Mouse (Mus musculus): ENCODE measurements around the gene Tmem243.
A peak's percentile ranks its signal among the peaks of the same experiment; 100 is the strongest.

The Tmem243 gene

DNA sequence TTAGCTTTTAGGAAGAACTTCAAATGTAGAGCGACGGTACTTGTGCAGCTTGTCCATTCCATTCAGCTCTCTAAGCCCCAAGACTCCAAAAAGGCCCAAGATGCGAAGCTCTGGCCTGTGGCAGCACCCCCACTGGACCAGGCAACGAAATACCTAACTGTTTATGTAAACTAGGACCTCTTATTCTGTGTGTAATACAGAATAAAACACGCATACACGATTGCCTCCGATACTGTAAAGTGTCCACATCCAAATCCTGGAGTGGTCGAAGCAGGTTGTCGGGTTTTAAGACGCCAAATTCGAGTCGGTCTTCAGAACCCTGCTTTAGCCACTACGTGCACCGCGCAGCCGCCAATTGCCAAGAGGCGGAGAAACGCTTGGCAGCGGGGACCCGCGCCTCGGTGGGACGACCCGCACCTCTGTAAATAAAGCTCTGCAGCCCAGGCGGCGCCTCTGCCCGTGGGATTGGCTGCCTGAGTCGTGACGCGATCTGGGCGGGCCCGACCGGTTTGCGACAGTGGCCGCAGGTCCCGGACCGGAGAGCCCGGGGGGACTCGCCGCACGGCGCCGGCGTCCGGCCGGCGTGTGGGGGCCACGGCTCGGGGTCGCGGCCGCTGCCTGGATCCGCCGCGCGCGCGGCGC, at the start of gene Tmem243:
Gene Tmem243, plus strand, starts transcription at position 462 of the 642 bp plus-strand sequence.
- DNase-seq (ENCODE audit: low spot score in 2 of 2), result peak; percentile 82 to 87

DNA sequence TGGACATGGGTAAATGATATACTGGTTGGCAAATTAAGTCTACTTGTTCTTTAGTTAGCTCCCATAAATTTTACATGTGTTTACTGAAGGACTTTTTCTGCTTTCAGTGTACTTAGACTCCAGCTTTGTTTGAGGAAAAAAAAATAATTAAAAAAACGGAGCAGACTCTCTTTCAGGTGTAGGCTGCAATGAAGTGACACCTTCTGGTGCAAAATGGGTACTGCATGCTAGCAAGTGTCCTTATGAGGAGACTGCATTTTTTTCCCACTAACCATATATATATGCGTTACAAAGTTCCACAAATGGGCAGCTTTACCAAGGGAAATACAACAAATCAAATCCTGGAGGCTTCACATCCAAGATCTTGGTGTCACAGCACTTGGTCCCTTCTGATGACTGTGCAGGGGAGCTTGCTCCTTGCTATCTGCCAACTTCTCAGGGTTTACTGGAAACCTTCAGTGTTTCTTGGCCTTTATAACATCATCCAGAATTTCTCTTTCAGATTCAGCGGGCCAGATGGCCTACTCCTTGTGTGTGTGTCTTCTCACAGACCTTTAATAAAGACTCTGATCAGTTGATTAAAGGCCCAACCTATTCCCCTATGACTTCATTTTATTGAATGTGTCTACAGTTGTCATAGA, 44.3 kb upstream of the Tmem243 start:
- peak; percentile 47 to 64 for DNase-seq (ENCODE audit: low spot score in 2 of 2)

DNA sequence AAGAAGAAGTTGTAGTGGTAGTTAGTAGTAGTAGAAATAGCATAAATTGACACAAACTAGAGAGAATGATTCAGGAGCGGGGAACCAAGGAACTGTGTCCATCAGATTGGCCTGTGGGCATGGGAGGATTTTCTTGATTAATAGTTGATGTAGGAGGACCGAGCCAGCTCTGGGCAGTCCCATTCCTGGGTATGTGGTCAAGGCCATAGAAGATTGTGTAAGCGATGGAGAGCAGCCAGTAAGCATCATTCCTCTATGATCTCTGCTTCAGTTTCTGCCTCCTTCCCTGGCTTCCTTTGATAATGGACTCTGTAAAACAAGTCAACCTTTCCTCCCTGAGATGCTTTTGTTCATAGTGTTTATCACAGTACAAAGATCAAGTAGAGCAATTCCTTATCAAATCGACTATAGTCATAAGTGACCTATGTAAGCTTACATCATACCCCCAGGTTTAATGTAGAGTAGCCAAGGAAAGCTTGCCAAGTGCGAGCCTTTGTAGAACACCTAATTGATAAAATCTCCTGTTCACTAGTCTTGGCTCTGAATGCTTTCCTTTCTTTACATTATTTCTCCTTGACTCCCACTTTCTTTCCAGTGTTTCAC, 43.1 kb upstream of the Tmem243 start:
- no peak for DNase-seq (ENCODE audit: low spot score in 2 of 2)

DNA sequence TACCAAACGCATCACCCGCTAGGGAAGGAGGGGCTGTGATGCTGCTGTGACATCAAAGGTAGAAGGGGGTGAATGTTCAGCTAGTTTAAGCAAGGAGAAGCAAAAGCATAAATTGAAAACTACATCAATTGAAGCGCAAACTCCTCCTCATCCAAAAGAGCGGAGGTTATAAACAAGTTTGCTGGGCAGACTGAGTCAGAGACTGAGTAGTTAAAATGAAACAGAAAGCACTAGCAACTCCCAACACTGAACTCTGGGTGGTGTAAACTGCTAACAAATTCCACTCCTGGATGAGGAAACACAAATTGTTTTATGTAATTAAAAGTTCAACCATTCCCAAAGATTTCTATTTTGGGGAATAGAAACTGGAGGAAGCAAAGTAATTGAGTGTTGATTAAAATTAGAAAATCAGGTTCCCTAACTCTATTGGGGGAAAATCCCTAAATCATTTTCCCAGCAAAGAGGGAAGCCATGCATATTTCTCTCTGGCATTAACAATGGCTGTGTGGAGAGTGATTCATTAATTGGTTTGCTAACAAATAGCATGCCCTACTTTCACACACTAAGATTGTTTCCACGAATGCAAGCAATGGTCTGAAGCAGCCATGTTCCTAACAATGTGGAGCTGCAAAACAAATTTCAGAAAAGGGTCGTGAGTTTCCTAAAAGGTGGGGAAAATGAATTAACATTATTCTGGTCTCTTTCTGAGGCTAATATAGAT, 41.0 kb upstream of the Tmem243 start:
- DNase-seq (ENCODE audit: low spot score in 2 of 2), result no peak

DNA sequence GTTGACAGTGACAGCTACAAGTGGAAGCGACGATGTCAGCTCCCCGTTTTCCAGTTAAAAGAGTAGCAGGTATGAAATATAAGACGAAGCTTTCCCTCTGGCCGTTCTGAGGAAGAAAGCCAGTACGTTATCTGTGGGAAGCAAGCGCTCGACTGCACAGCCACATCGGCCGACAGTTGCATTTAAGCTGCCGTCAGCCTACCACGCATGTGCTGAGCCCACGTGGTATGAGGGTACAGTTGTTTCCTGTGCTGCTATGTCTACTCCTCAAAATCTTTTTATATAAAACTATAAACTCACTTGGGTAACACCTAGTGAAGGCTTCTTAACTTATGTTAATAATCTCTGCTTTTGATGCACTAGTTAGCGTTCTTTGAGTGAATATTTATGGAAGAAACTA, 40.2 kb upstream of the Tmem243 start:
- DNase-seq (ENCODE audit: low spot score in 2 of 2), result no peak

DNA sequence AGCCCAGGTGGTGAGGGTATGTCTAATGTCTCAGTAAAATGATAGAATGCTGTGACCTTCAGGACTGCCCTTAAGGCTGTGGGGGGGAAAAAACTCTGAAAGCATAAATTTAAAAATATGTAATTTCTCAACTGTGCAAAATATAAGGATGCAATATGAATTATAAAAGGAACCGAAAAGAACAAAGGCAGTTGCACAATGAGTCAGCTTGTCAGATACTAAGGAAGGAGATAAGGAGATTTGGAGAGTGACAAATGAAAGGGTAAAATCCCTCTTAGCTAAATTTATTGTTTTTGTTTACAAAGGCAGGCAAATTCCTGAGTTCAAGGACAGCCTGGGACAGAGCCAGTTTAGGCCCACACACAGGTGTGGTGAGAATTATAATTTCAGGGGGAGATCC, 36.3 kb upstream of the Tmem243 start:
- no peak for DNase-seq (ENCODE audit: low spot score in 2 of 2)

DNA sequence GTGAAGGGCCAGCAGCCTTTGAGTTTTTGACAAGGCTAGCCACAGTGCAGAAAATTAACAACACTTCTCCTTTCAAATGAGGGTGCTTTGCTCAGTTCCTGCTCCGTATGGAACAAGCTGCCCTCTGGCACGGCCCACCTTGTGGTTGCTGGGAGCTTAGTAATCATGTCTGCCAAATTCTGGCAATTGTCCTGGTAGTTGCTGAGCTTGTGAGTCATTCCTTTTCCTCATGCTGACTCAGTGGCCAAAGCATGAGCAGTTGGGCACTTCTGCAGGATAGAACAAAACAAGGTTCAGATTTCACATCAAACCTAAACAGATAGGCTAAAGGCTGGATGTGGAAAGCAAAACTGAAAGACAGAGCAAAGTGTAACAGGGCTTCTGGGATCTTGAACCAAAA, 31.6 kb upstream of the Tmem243 start:
- DNase-seq (ENCODE audit: low spot score in 2 of 2), result no peak

DNA sequence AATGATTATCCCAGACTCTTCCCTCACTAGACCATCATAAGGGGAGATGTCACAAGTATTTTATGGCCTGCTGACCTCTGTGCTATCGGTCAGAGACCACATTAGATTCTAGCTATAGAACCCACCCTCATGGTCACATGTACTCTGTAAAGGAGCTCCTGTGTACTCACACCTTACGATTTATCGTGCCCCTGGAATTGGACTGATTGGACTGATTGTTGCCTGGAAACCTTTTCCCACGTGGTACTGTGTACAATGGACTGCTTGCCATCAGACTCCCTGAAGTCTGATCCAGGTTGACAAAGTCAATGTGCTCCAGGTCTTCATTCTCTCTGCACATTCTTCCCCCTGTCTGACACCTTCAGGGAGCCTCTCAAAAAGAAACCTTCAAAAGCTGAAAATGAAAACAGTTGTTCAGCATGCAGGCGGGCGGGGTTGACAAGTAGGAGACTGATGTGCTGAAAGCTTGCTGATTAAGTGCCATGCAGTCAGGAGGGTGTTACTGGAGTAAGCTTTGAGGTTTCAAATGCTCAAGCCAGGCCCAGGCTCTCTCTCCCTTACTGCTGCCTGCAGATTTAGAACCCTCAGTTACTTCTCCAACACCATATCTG, 30.8 kb upstream of the Tmem243 start:
- no peak for DNase-seq (ENCODE audit: low spot score in 2 of 2)

DNA sequence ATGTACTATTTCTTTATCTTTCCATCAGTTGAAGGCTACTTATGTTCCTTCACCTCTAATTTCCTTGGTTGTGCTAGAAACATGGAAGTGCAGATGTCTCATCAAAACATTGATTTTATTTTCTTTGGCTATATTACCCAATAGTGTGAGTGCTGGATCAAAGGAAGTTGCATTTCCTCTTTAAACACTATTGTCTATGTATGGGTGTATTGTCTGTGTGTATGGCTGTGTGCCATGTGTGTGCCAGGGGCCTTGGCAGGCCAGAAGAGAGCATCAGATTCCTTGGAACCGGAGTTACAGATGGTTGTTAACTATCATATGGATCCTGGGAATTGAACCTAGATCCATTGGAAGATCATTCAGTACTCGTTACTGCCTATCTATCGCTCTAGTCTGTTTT, 29.1 kb upstream of the Tmem243 start:
- DNase-seq (ENCODE audit: low spot score in 2 of 2), result no peak

DNA sequence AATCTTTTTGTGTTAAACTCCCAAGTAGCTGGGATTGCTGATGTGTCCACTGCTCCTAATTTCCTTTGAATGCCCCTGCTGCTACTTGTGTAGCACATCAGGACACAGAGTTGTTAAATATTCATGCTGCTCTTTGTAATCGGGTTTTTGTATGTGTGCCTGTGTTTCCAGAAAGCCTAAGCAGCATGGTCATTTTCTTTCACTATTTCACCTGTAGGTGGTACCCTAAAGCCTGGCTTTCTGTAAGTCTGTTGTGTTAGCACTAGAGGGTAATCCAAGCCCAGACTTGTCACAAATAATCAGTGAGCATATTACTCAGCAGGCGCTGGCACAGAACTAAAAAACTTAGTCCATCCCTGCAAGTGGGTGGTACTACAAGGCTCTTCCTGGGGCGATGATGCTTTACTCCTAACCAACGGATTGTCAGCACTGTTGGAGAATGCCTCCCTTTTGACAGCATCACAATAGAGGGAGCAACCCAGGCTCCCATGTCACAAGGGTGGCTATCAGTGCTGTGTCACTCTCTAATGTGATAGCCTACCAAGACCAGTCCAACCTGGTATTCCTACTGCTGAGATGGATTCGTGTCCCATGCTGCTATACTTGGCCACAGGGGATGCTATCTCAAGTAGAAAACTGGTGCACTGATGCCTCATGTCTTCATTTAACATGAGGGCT, 27.2 kb upstream of the Tmem243 start:
- peak; percentile 24 to 40 for DNase-seq (ENCODE audit: low spot score in 2 of 2)

DNA sequence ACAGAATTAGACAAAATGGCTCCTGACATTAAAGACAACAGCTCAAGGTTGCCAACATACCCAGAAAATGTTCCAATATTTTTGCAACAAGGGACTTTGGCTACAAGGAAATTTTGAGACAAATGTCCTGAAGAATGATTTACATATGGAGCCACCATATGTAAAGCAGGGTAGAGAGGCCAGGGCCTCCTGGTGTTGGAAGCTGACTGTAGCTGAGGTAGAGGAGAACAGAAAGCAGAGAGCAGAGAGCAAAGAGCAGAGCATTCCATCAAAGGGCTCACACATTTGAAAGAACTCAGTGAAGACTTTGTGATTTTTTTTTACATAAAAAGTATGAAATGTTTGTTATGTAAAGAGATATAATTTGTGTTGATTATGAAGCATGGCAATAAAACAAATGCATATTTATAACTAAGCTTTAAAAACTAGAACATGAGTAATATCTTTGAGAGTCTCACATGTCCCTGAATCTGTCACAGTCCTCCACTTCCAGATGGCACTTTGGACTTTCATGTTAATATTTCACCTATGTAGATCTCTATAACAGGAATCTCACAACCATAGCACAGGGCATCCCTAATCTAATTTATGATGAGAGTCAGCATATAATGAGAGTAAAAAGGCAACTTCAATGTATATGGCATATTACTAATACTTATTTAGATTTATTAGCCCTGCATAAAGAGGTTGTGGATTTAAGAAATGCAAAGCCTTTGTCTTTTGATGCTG, 20.5 kb upstream of the Tmem243 start:
- no peak for DNase-seq (ENCODE audit: low spot score in 2 of 2)

DNA sequence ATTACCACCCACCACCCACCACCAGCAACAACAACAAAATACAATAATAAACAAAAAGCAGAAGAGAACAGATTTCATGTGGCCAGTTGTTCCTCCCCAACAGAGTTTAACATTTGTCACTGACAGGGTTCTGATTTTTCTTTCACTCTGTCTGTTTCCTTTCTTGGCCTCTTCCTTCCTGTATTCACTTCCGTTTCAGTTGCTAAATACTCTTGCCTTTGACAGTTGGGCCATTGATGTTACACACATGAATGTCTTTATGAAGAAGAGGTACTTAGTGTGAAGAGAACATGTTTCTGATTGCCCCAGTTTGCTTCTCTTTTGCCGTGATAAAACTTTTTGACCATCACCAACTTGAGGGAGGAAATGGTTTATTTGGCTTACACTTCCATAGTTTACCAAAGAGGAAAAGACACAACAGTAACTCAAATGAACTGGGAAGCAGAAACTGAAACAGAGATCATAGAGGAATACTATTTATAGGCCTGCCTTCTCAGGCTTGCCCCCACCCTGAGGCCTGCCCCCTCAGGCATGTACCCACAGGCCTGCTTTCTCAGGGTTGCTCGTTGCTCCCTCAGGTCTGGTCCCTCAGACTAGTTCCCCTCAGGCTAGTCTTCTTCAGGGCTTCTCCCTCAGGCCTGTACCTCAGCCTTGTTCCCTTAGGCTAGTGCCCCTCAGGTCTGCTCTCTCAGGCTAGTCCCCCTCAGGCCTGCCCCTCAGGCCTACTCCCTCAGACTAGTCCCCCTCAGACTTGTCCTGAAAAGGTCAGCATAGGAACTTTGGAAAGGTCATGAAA, 13.3 kb upstream of the Tmem243 start:
- DNase-seq (ENCODE audit: low spot score in 2 of 2), result peak in 1 of 2 experiments; percentile 52

DNA sequence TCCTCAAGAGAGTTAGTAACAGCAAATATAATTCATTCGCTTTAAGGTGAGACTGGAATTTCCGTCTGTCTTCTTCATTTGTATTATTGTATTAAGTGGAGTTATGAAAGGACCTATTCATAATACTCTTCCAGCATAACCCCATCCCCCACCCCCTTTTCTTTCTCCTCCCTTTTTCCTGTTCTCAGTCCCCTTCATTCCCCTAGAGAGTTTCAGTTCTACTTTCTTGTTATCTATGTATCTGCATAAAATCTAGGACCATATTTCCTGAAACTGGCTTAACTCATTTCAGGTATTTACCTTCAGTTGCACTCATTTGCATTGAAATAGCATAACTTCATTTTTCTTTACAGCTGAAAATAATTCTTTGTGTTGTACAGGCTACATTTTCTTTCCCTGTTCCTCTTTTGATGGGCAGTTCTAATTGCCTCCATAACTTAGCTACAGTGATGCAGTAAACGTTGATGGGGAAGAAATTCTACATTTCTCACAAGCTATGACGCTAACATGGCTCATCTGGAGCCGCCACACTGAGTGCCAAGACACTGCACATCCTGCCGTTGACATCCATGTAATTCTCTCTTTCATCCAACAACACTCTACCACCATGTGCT, 9.9 kb upstream of the Tmem243 start:
- no peak for DNase-seq (ENCODE audit: low spot score in 2 of 2)

DNA sequence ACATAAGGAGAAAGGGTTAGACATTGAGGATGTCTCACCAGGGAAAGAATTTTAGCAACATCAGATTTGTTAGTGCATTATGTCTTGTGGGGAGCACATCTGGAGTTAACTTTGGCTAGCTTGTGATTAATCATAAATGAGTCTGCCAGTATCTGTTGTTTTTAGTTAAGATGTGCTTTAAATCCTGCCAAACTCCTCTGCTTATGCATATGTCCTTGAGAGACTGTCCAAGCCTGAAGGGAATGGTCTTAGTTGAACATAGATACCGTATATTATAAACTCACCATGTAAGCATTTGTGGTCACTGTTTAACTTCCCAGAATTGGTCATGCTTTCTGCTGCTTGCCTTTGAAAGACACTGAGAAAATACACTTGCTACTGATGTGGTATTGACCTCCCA, 7.8 kb upstream of the Tmem243 start:
- DNase-seq (ENCODE audit: low spot score in 2 of 2), result no peak

DNA sequence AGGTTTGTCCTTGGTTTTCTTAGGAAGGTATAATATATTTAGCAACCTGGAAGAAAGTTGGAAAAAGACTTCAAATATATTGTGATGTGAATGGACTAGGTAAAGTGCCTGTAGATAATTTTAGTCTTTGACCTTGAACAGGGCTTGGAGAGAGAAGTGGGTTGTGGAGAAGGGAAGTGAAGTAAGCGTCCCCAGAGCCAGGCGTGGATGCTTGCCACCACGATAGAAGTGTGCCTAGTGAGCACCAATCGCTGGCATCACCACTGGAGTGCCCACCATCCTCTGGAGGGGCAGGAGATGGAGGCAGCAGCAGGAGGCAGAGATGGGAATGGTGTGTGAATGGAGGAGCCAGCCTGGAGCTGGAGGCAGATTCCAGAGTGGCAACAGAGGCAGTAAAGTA, 7.0 kb upstream of the Tmem243 start:
- DNase-seq (ENCODE audit: low spot score in 2 of 2), result no peak

DNA sequence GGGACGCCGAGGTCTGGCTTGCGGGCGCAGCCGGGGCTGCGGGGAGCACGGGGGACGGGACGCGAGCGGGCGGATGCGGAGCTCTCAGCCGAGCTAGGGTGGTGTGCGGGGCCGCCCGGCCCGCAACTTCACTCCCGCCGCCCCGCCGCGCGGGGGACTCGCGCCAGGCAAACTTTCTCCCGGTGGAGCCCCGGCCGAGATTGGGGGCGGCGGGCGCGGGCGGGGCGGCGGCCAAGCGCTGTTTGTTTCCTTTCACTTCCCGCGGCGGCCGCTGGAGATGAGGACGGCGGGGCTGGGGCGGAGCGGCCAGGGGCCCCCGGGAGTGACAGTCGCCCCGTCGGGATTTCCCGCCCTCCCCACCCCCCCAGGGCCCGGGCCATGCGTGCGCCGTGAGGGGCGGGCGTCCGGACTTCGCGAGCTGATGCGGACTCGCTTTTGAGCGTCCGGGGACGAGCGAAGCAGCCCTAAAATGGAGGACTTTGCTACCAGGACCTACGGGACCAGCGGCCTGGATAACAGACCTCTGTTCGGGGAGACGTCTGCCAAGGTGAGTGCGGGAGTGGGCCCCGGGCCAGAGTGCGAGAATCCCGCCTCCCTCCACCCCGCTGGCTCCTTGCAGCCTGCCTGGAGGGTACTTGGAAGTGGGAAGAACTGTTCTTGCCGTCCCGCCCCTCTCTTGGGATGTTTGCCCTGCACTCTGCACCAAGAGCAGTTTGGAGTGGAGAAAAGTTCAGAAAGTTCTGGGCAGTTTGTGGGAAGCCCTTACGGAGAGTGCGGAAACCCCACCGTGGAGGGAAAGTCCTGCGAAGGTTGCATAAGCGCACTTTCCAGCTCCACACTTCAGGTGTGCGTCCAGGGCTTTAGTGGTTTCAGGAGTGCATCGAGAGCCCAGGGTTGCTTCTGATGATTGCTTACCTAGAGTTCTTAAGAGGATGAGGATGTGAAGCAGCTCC, 657 bp downstream of the Tmem243 start:
- DNase-seq (ENCODE audit: low spot score in 2 of 2), result peak; percentile 49 to 55

DNA sequence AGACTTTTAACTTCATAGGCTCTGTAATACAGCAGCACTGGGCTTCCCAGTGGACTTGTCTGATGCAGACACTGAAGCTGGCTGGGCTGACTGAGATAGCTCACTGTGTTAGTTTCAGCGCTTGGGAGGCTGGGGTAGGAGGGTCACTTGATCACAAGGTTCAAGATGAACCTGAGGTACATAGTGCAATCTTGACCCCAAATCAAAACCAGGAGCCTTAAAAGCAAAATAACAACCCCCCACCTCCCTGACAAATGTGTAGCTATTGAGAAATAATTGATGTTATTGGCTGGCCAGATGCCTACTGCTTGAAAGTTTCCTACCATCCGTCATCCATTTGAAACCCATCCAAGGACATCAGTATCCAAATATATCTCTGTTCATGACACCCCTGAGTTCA, 2.2 kb downstream of the Tmem243 start:
- DNase-seq (ENCODE audit: low spot score in 2 of 2), result no peak

DNA sequence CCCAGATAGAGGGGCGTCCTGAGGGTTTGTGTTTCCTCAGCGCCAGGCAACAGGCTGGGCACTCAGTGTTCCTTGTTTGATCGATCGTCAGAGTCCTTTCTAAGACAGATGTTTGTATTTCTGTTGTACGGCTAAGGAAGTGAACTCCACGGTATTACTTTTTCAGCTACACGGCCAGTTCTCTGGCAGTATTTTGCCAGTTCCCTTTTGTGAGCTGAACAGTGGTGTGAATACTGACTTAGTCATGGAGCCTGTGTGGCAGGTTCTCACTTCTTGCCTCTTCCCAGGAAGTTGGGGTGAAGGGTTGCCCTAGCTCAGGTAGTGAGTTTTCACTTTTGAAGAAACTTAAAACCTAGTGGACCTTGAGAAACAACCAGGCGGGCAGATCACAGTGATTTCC, 3.5 kb downstream of the Tmem243 start:
- no peak for DNase-seq (ENCODE audit: low spot score in 2 of 2)

DNA sequence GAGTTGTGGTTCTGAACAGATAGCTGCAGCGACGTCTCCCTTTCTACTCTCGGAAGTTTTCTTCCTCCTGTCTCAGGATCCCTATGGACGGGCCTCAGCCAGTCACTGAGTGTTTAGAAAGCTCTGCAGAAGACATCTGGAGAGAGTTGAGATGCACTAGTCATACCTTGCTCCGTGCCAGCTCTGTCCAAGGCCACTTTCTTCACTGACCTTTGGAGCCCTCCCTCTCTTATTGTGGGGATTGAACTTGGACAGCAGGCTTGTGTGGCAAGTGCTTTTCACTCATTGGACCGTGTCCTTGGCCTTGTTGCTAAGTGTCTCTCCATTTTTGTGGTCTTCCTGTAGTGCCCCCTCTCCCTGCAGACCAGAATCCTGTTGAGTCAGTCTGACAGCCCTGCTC, 6.3 kb downstream of the Tmem243 start:
- no peak for DNase-seq (ENCODE audit: low spot score in 2 of 2)

All from natural killer cell, adult 2 months (primary cell).